7 mouse cellular contexts compared by ENCODE assay signal in the genomic region with DNA sequence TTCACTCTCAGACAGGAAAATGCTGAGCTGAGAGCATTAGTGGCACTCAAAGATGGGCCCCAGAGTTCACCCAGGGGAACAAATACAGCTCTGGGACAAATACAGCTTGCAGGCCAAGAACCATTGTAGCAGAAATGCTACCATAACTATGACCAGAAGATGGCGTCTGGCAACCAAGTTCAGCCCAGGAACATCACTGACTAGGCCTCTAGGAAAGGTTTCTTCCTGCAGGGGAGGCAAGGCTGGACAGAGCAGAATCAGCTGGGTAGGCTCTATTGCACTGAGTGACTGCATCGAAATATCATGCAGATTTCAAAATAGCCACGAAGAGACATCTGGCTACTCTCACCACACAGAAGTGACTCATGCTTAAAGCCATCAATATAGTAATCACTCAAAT. TPM values are rescaled to one million over a fixed set of nuclear protein-coding genes. Genes with fewer than 3 reads are reported as not detected.
A peak's percentile ranks its signal among the peaks of the same experiment; 100 is the strongest.
DNase-seq lines count a peak whose midpoint lies in the region; ATAC-seq and TF ChIP-seq lines count a peak whose summit lies in the region.

No protein-coding gene starts in this region.

- no peak overlapping the region for H3K27ac ChIP-seq in MEL (ENCODE audit: control insufficient read depth, low read depth, low read length)
- no peak overlapping the region for H3K27ac ChIP-seq in embryonic facial prominence, embryonic 15.5 days (replicated peaks)

- H3K27me3 ChIP-seq in MEL (ENCODE audit: control insufficient read depth in 1 of 2, insufficient read depth in 2 of 2, low read length in 2 of 2) = no peaks in the 10 kb centered on the region
- no peaks in the 10 kb centered on the region for H3K27me3 ChIP-seq in embryonic facial prominence, embryonic 15.5 days

- no peak for TF ChIP-seq POLR2A in MEL (IDR thresholded peaks at IDR 0.05; ENCODE audit: control insufficient read depth in 1 of 2, insufficient read depth in 1 of 2, low read depth in 1 of 2, low read length in 2 of 2, poor library complexity in 1 of 2)

- WGBS in embryonic facial prominence, embryonic 15.5 days = 13% methylated on average over 3 of the region's 3 CpGs

- no peak overlapping the region for H3K4me3 ChIP-seq in MEL (ENCODE audit: control insufficient read depth in 1 of 2, insufficient read depth in 1 of 2, low read depth in 2 of 2, low read length in 2 of 2)
- no peak overlapping the region for H3K4me3 ChIP-seq in embryonic facial prominence, embryonic 15.5 days (replicated peaks)

- peak; percentile 64 to 90 (median 69) for TF ChIP-seq CTCF in MEL (IDR thresholded peaks at IDR 0.05 in 2 of 3, conservative IDR thresholded peaks at IDR 0.05 in 1 of 3; ENCODE audit: control insufficient read depth in 1 of 3, insufficient read depth in 1 of 3, low read depth in 2 of 3, low read length in 3 of 3, poor library complexity in 1 of 3, severe bottlenecking in 1 of 3)

- H3K79me2 ChIP-seq in MEL (ENCODE audit: control insufficient read depth, insufficient read depth, low read length, poor library complexity) = no peaks in the 10 kb centered on the region

- TF ChIP-seq EP300 in MEL (IDR thresholded peaks at IDR 0.05; ENCODE audit: low read depth in 1 of 2, low read length in 2 of 2) = no peak

- DNase-seq in MEL (ENCODE audit: low read depth, low spot score) = peak; percentile 83
- peak; percentile 45 to 63 for DNase-seq in adrenal gland, postnatal 36 days
- peak; percentile 71 for DNase-seq in heart, postnatal 4 days
- DNase-seq in layer of hippocampus, adult 8-10 months (ENCODE audit: low spot score in 2 of 2) = peak; percentile 56 to 78
- DNase-seq in lung, postnatal 4 days = peak; percentile 58 to 72
- DNase-seq in right cerebral cortex, postnatal 25 days = peak; percentile 68

- H3K4me2 ChIP-seq in embryonic facial prominence, embryonic 15.5 days (replicated peaks) = no peak overlapping the region

- peak; percentile 78 for TF ChIP-seq RAD21 in MEL (IDR thresholded peaks at IDR 0.05; ENCODE audit: low read depth, low read length)

- no peaks in the 10 kb centered on the region for H3K9me3 ChIP-seq in MEL (replicated peaks; ENCODE audit: insufficient read depth, low read length)
- H3K9me3 ChIP-seq in embryonic facial prominence, embryonic 15.5 days (replicated peaks) = no peaks in the 10 kb centered on the region

- H3K9ac ChIP-seq in MEL (ENCODE audit: control insufficient read depth, low read depth, low read length, poor library complexity, severe bottlenecking) = no peak overlapping the region
- H3K9ac ChIP-seq in embryonic facial prominence, embryonic 15.5 days = no peak overlapping the region

- 0 out of 2 replicates have a peak, but pooled peaks have one; percentile 27 for ATAC-seq in embryonic facial prominence, embryonic 15.5 days (ENCODE audit: insufficient number of reproducible peaks, low FRiP score, low TSS enrichment, low read depth)

- no peaks in the 10 kb centered on the region for H3K4me1 ChIP-seq in MEL (ENCODE audit: control insufficient read depth in 1 of 2, insufficient read depth in 2 of 2, low read length in 2 of 2)
- H3K4me1 ChIP-seq in embryonic facial prominence, embryonic 15.5 days = no peaks in the 10 kb centered on the region

- H3K36me3 ChIP-seq in MEL (ENCODE audit: control insufficient read depth in 1 of 2, insufficient read depth in 2 of 2, low read length in 2 of 2) = no peaks in the 10 kb centered on the region
- no peaks in the 10 kb centered on the region for H3K36me3 ChIP-seq in embryonic facial prominence, embryonic 15.5 days

TF ChIP-seq in MEL, 35 proteins besides CTCF, POLR2A, EP300 and RAD21:
- no peak for TF ChIP-seq MXI1 (IDR thresholded peaks at IDR 0.05; ENCODE audit: low read depth, low read length)
- no peak for TF ChIP-seq SIN3A (IDR thresholded peaks at IDR 0.05; ENCODE audit: low read length)
- TF ChIP-seq SMC3 (IDR thresholded peaks at IDR 0.05; ENCODE audit: low read depth, low read length) = peak; percentile 79
- peak; percentile 48 for TF ChIP-seq ZC3H11A (IDR thresholded peaks at IDR 0.05; ENCODE audit: low read depth, low read length)
- no peak for TF ChIP-seq CHD1 (IDR thresholded peaks at IDR 0.05; ENCODE audit: low read depth, low read length)
- no peak for TF ChIP-seq TBP (IDR thresholded peaks at IDR 0.05; ENCODE audit: low read depth, low read length)
- TF ChIP-seq NELFE (IDR thresholded peaks at IDR 0.05; ENCODE audit: low read depth, low read length) = no peak
- no peak for TF ChIP-seq MAX (IDR thresholded peaks at IDR 0.05; ENCODE audit: low read length)
- TF ChIP-seq HCFC1 (IDR thresholded peaks at IDR 0.05; ENCODE audit: low read depth, low read length) = no peak
TF ChIP-seq in MEL: peak in this region for 2.

RNA-seq across cellular contexts. Expression of gene Pcsk9, which starts 8.2 kb away (rescaled TPM):
- total RNA-seq in MEL (2012; rRNA removed) = 96.0 and 106 TPM in 2 replicates
- polyA plus RNA-seq in MEL (2012; ENCODE audit: insufficient read depth in 1 of 2, insufficient read length in 2 of 2, low read depth in 1 of 2, low replicate concordance in 2 of 2, missing spikeins in 1 of 2) = 100 to 1,000 TPM in 1 of 2 experiments, not detected in 1; 107 TPM
- total RNA-seq in adrenal gland, postnatal 36 days (2021) = under 1 TPM in 1 of 2 experiments, not detected in 1; 0.33 TPM
- polyA plus RNA-seq in embryonic facial prominence, embryonic 15.5 days (2015; fragmentation: Nextera tagmentation; extraction: Ambion mirVana) = 4.7 and 5.9 TPM in 2 replicates
- not detected for total RNA-seq in heart, postnatal 4 days (2021)
- total RNA-seq in layer of hippocampus, adult 8-10 months (2022) = under 1 TPM in 3 of 4 experiments, not detected in 1; 0.11 to 0.16 (median 0.13) TPM

RNA-seq across cellular contexts. Expression of gene Bsnd, which starts 19.7 kb away (rescaled TPM):
- total RNA-seq in MEL (2012; rRNA removed) = 0.04 TPM in 1 of 2 replicates, not detected in the other
- polyA plus RNA-seq in MEL (2012; ENCODE audit: insufficient read depth in 1 of 2, insufficient read length in 2 of 2, low read depth in 1 of 2, low replicate concordance in 2 of 2, missing spikeins in 1 of 2) = not detected
- total RNA-seq in adrenal gland, postnatal 36 days (2021) = not detected
- polyA plus RNA-seq in embryonic facial prominence, embryonic 15.5 days (2015; fragmentation: Nextera tagmentation; extraction: Ambion mirVana) = 0.05 and 0.11 TPM in 2 replicates
- total RNA-seq in heart, postnatal 4 days (2021) = not detected
- total RNA-seq in layer of hippocampus, adult 8-10 months (2022) = not detected

Comparison
In these comparisons a context has a peak if more than half of its experiments do, and no peak if none do; other contexts are left out.
1. RNA of gene Pcsk9, which starts 8.2 kb away (total RNA-seq): 96.0 to 106 TPM in MEL; 0.33 TPM in adrenal gland, postnatal 36 days, 0.11 to 0.16 TPM in layer of hippocampus, adult 8-10 months and not detected in heart, postnatal 4 days; every median in the first group is over 10 times any median in the second.
2. Peak in every context shown above with its lines, with median percentiles within 50 percentile points of each other: DNase-seq.